Mouse (Mus musculus) CH12.LX (cell line): ENCODE results near the gene Cdkl4. TPM values are rescaled to one million over a fixed set of nuclear protein-coding genes. Genes with fewer than 3 reads are reported as not detected.

Source experiments
- DNase-seq: peaks from one replicate; pipeline ENCODE4 v3.0.0-alpha.2; 2013; ENCODE audit errors: extremely low read depth
- H3K27ac ChIP-seq: 2 replicates; pipeline ENCODE4 v1.5.1; 2012; ENCODE audit warnings: low read depth, mild to moderate bottlenecking, control low read depth, moderate library complexity; ENCODE audit not compliant: insufficient read depth
- H3K27me3 ChIP-seq: replicated peaks from 2 replicates; pipeline ENCODE3; 2012; ENCODE audit warnings: inconsistent platforms
- H3K36me3 ChIP-seq, 2 experiments: replicated peaks in 1 of 2; 2 replicates each; pipeline versions ENCODE3 to v1.6.1; 2012; ENCODE audit warnings: inconsistent platforms in 1 of 2, low read length in 1 of 2, mild to moderate bottlenecking in 1 of 2, mixed read lengths in 1 of 2, moderate library complexity in 1 of 2; ENCODE audit not compliant: control insufficient read depth in 1 of 2, insufficient read depth in 1 of 2
- H3K4me1 ChIP-seq, 2 experiments: 2 replicates each; pipeline ENCODE4 v1.6.1; 2012; ENCODE audit warnings: inconsistent platforms in 1 of 2, moderate library complexity in 1 of 2; ENCODE audit not compliant: insufficient read depth in 2 of 2, control insufficient read depth in 1 of 2
- H3K4me2 ChIP-seq: 2 replicates; pipeline ENCODE4 v1.6.1; 2012; ENCODE audit warnings: low read depth, mild to moderate bottlenecking, control low read depth; ENCODE audit not compliant: poor library complexity, insufficient read depth, severe bottlenecking
- H3K4me3 ChIP-seq, 3 experiments: fragments of 150-350 bp in 1 of 3; sonication (generic) in 1 of 3; replicated peaks in 1 of 3; 2 replicates each; pipeline versions ENCODE3 to v1.5.1; 2011 to 2012; ENCODE audit warnings: low read depth in 2 of 3, low read length in 2 of 3, mild to moderate bottlenecking in 2 of 3, moderate library complexity in 2 of 3, control low read depth in 1 of 3, improper control_type of control experiment in 1 of 3, inconsistent platforms in 1 of 3, mixed read lengths in 1 of 3; ENCODE audit not compliant: poor library complexity in 1 of 3
- H3K79me2 ChIP-seq: replicated peaks from 2 replicates; pipeline ENCODE4 v1.6.1; 2012; ENCODE audit warnings: mild to moderate bottlenecking, moderate library complexity; ENCODE audit not compliant: control insufficient read depth, poor library complexity, insufficient read depth, severe bottlenecking; ENCODE audit errors: extremely low read depth
- H3K9ac ChIP-seq: 2 replicates; pipeline ENCODE4 v1.6.1; 2012; ENCODE audit warnings: low read depth, mild to moderate bottlenecking, control low read depth, moderate library complexity; ENCODE audit not compliant: insufficient read depth
- H3K9me3 ChIP-seq: replicated peaks from 2 replicates; pipeline ENCODE3; 2012; ENCODE audit warnings: low read length, inconsistent platforms, mixed read lengths
- CHD2 ChIP-seq: IDR thresholded peaks from 2 replicates; pipeline ENCODE4 v1.6.1; 2011; ENCODE audit warnings: low read length, improper control_type of control experiment
- E2F4 ChIP-seq: IDR thresholded peaks from 2 replicates; pipeline ENCODE4 v1.6.1; 2011; ENCODE audit warnings: low read depth, low read length, improper control_type of control experiment; ENCODE audit not compliant: insufficient replicate concordance
- ELF1 ChIP-seq: IDR thresholded peaks from 2 replicates; pipeline ENCODE4 v1.6.1; 2014; ENCODE audit warnings: low read depth, mild to moderate bottlenecking, inconsistent platforms, low read length, improper control_type of control experiment
- EP300 ChIP-seq: IDR thresholded peaks from 2 replicates; pipeline ENCODE4 v1.6.1; 2011; ENCODE audit warnings: low read length, improper control_type of control experiment
- GABPA ChIP-seq: IDR thresholded peaks from 2 replicates; pipeline ENCODE4 v1.6.1; 2012; ENCODE audit warnings: low read depth, low read length, improper control_type of control experiment, inconsistent platforms; ENCODE audit not compliant: insufficient replicate concordance
- JUN ChIP-seq: IDR thresholded peaks from 2 replicates; pipeline ENCODE4 v1.6.1; 2011; ENCODE audit warnings: low read depth, mild to moderate bottlenecking, low read length, improper control_type of control experiment, moderate library complexity; ENCODE audit not compliant: insufficient read depth
- MAZ ChIP-seq: IDR thresholded peaks from 2 replicates; pipeline ENCODE4 v1.6.1; 2012; ENCODE audit warnings: low read depth, mild to moderate bottlenecking, inconsistent platforms, low read length, improper control_type of control experiment, moderate library complexity
- MEF2A ChIP-seq: IDR thresholded peaks from 2 replicates; pipeline ENCODE4 v1.6.1; 2014; ENCODE audit warnings: low read depth, mild to moderate bottlenecking, inconsistent platforms, low read length, improper control_type of control experiment, borderline replicate concordance
- NELFE ChIP-seq: IDR thresholded peaks from 2 replicates; pipeline ENCODE4 v1.6.1; 2011; ENCODE audit warnings: low read depth, low read length, improper control_type of control experiment
- POLR2A ChIP-seq: IDR thresholded peaks from 2 replicates; pipeline ENCODE4 v1.6.1; 2011; ENCODE audit warnings: low read depth, mild to moderate bottlenecking, improper control_type of control experiment, low read length
- POLR2AphosphoS2 ChIP-seq: IDR thresholded peaks from 2 replicates; pipeline ENCODE4 v1.6.1; 2011; ENCODE audit warnings: low read depth, low read length, improper control_type of control experiment
- RAD21 ChIP-seq: IDR thresholded peaks from 2 replicates; pipeline ENCODE4 v1.6.1; 2011; ENCODE audit warnings: low read depth, mild to moderate bottlenecking, low read length, improper control_type of control experiment, moderate library complexity
- RCOR1 ChIP-seq: conservative IDR thresholded peaks from 2 replicates; pipeline ENCODE4 v1.6.1; 2012; ENCODE audit warnings: low read depth, mild to moderate bottlenecking, inconsistent platforms, low read length, improper control_type of control experiment
- SIN3A ChIP-seq: IDR thresholded peaks from 2 replicates; pipeline ENCODE4 v1.6.1; 2012; ENCODE audit warnings: low read length, improper control_type of control experiment, inconsistent platforms
- SMC3 ChIP-seq: IDR thresholded peaks from 2 replicates; pipeline ENCODE4 v1.6.1; 2011; ENCODE audit warnings: low read depth, low read length, improper control_type of control experiment
- TBP ChIP-seq: conservative IDR thresholded peaks from 2 replicates; pipeline ENCODE4 v1.6.1; 2011; ENCODE audit warnings: low read depth, low read length, improper control_type of control experiment
- TCF12 ChIP-seq: IDR thresholded peaks from 2 replicates; pipeline ENCODE4 v1.6.1; 2014; ENCODE audit warnings: low read depth, mild to moderate bottlenecking, inconsistent platforms, low read length, improper control_type of control experiment
- USF1 ChIP-seq: IDR thresholded peaks from 2 replicates; pipeline ENCODE4 v1.6.1; 2014; ENCODE audit warnings: low read depth, mild to moderate bottlenecking, inconsistent platforms, low read length, improper control_type of control experiment
- ZKSCAN1 ChIP-seq: IDR thresholded peaks from 2 replicates; pipeline ENCODE4 v1.6.1; 2012; ENCODE audit warnings: low read depth, inconsistent platforms, low read length, improper control_type of control experiment, borderline replicate concordance
- ZMIZ1 ChIP-seq: IDR thresholded peaks from 2 replicates; pipeline ENCODE4 v1.6.1; 2012; ENCODE audit warnings: low read depth, mild to moderate bottlenecking, inconsistent platforms, low read length, improper control_type of control experiment
- ZNF384 ChIP-seq: IDR thresholded peaks from 2 replicates; pipeline ENCODE4 v1.6.1; 2012; ENCODE audit warnings: low read depth, low read length, improper control_type of control experiment, inconsistent platforms
- dilution Hi-C: fragments of 300-500 bp; cut with MboI; formaldehyde crosslinking; loops from 2 replicates; pipeline ENCODE4 v1.14.3; 2020; ENCODE audit warnings: low sequenced_read_pairs; ENCODE audit not compliant: extremely low pct_unique_long_range_greater_than_20kb, extremely low pct_ligation_motif_present
- in situ Hi-C: fragments of 300-500 bp; cut with MboI; formaldehyde crosslinking; loops from 3 replicates; pipeline ENCODE4 v1.14.3; 2019; ENCODE audit warnings: low sequenced_read_pairs, low pct_ligation_motif_present, low pct_unique_long_range_greater_than_20kb, mixed read lengths
- polyA plus RNA-seq: library from polyadenylated mRNA; unstranded; fragments of >175 nt; gene quantifications from 2 replicates; pipeline ENCODE4 v1.2.1, GENCODE M21; 2012; ENCODE audit warnings: low read depth; ENCODE audit not compliant: insufficient read length
- total RNA-seq, 2 experiments: library from RNA; depleted of rRNA; stranded (reverse); fragments of 300-350 nt in 1 of 2; fragments of >200 nt in 1 of 2; gene quantifications; 2 replicates each; pipeline ENCODE4 v1.2.3; 2012 to 2014

The Cdkl4 gene
- total and polyA plus RNA-seq, 3 experiments = 0.76 to 2.0 (median 1.2) TPM

DNA sequence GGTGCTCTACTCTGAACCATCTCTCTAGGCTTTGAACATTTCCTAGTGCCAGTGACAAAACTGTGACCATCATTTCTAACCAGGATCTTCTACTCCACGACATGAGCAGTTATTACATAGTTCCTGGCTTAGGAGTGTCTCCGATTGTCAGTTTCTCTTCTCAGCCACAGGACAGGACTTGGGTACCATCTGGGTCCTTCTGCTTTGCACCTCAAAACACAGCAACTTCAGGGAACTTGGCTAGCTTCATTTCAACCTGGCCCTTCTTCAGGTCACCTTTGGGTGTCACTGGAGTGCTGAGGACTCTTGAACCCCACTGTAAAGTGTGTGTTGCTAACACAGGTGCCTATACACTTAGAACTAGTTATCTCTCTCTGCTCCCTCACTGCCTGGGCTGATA lies 30.8 kb downstream of the Cdkl4 start:
- H3K4me2 ChIP-seq = no peak overlapping the region
- dilution Hi-C loops = no loop called here
- H3K9me3 ChIP-seq = no peaks in the 10 kb centered on the region
- no peak overlapping the region for H3K27ac ChIP-seq
- peaks cover 3 to 9% of the 10 kb centered on the region in 2 experiments; a peak in 3 of 4 replicates for H3K4me1 ChIP-seq
- H3K4me3 ChIP-seq = no peak overlapping the region
- H3K9ac ChIP-seq = no peak overlapping the region
- no peaks in the 10 kb centered on the region for H3K79me2 ChIP-seq
- DNase-seq = no peak
- TF ChIP-seq TCF12 = no peak
- TF ChIP-seq ZNF384 = no peak
- TF ChIP-seq, all 38 proteins: peak for 0
- Histone ChIP-seq H3K36me3 (peaks cover 0 to 3% of the 10 kb centered on the region in 2 experiments), H3K27me3 (no peaks in the 10 kb centered on the region)
- in situ Hi-C loops = no loop called here

DNA sequence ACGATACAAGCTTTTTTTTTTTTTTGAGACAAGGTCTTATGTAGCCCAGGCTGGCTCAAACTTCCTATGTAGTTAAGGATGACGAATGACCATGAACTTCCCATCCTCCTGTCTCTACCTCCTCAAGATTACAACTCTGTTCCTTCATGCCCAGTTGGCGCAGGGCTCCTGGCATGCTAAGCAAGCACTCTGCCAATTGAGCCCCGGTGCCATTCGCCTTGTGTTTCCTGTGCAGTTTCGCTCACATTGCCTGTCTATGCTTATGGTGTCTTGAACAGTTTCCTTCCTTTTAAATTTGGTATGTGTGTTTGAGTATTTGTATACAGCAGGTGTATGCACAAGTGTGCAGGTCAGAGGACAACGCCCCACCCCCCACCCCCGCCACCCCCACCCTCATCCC lies 31.4 kb downstream of the Cdkl4 start:
- in situ Hi-C loops = no loop called here
- Histone ChIP-seq H3K4me1 (peaks cover 3 to 5% of the 10 kb centered on the region in 2 experiments; a peak in 3 of 4 replicates), H3K27ac (no peak overlapping the region), H3K9ac (no peak overlapping the region), H3K9me3 (no peaks in the 10 kb centered on the region), H3K4me3 (no peak overlapping the region), H3K27me3 (no peaks in the 10 kb centered on the region), H3K4me2 (no peak overlapping the region), H3K36me3 (peaks cover 0 to 3% of the 10 kb centered on the region in 2 experiments), H3K79me2 (no peaks in the 10 kb centered on the region)
- no peak for DNase-seq
- TF ChIP-seq NELFE (no peak), ZKSCAN1 (no peak), SMC3 (no peak), POLR2A (no peak), TBP (no peak), E2F4 (no peak), MAZ (no peak), ZNF384 (no peak)
- dilution Hi-C loops = no loop called here

DNA sequence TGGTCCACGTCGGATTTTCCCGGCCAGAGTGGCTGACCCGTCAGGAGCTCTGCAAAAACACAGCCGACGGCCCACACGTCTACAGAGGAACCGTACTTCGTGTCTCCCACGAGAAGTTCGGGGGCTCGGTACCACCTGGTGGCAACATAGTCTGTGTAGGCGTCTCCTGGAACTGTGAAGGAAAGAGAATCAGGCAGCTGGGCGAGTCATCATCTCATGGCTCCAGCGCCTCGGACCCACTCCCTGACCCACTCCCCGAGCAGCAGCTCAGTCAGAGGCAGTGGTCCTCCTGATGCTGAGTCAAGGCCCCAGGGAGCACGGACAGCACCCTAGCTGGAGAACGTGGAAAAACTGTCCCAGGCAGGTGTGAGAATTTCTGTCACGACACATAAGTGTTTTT lies 34.0 kb downstream of the Cdkl4 start:
- Histone ChIP-seq H3K4me3 (no peak overlapping the region), H3K9me3 (no peaks in the 10 kb centered on the region), H3K9ac (no peak overlapping the region), H3K27ac (no peak overlapping the region), H3K4me1 (no peaks in the 10 kb centered on the region; a peak in 1 of 4 replicates), H3K36me3 (peaks cover 0 to 2% of the 10 kb centered on the region in 2 experiments), H3K79me2 (no peaks in the 10 kb centered on the region), H3K4me2 (no peak overlapping the region), H3K27me3 (no peaks in the 10 kb centered on the region)
- no peak for DNase-seq
- TF ChIP-seq ZMIZ1 = no peak
- TF ChIP-seq SIN3A = no peak
- no peak for TF ChIP-seq NELFE
- TF ChIP-seq EP300 = no peak
- no peak for TF ChIP-seq RCOR1
- TF ChIP-seq ZKSCAN1 = no peak
- TF ChIP-seq GABPA = no peak
- TF ChIP-seq E2F4 = no peak
- TF ChIP-seq MEF2A = no peak
- TF ChIP-seq RAD21 = no peak
- TF ChIP-seq ELF1 = no peak
- TF ChIP-seq JUN = no peak
- TF ChIP-seq USF1 = no peak
- no peak for TF ChIP-seq POLR2AphosphoS2
- no peak for TF ChIP-seq ZNF384
- TF ChIP-seq CHD2 = no peak
- in situ Hi-C loops (no loop called here), dilution Hi-C loops (no loop called here)
